In genomic region chr3:66221243-66221611, GRCm38 (mm10) we compare ENCODE assay signal across 9 mouse cellular contexts. TPM values are rescaled to one million over a fixed set of nuclear protein-coding genes. Genes with fewer than 3 reads are reported as not detected.
DNase-seq lines count a peak whose midpoint lies in the region; ATAC-seq lines count a peak whose summit lies in the region.
"Had no signal": no experiment of that assay in that cellular context is flagged by ENCODE, and none has a peak within 500 bp of the region (broad histone marks: within the 10 kb centered on the region; RNA-seq: fewer than 3 reads in every experiment).

No protein-coding gene starts in this region.

- peak overlapping the region; percentile 95 for H3K4me2 ChIP-seq in forebrain, embryonic 13.5 days
- H3K4me2 ChIP-seq in hindbrain, embryonic 15.5 days, result peak overlapping the region; percentile 94
- peak overlapping the region; percentile 53 for H3K4me2 ChIP-seq in liver, embryonic 16.5 days (ENCODE audit: low read depth, low read length)
- peak overlapping the region; percentile 99 for H3K4me2 ChIP-seq in stomach, embryonic 15.5 days

- H3K36me3 ChIP-seq in forebrain, embryonic 13.5 days (ENCODE audit: poor library complexity, severe bottlenecking), result no peaks in the 10 kb centered on the region
- H3K36me3 ChIP-seq in hindbrain, embryonic 15.5 days, result no peaks in the 10 kb centered on the region
- no peaks in the 10 kb centered on the region for H3K36me3 ChIP-seq in liver, embryonic 16.5 days (ENCODE audit: control insufficient read depth, insufficient read depth)
- no peaks in the 10 kb centered on the region for H3K36me3 ChIP-seq in stomach, embryonic 15.5 days
- H3K36me3 ChIP-seq: G1E had no signal

- peak; percentile 11 to 42 for DNase-seq in layer of hippocampus, postnatal 10 days (ENCODE audit: low spot score in 2 of 2)
- no peak for DNase-seq in layer of hippocampus, adult 9-10 months (ENCODE audit: low spot score)
- no peak for DNase-seq in adrenal gland, postnatal 36 days
- no peak for DNase-seq in left cerebral cortex, postnatal 36 days (ENCODE audit: low spot score in 2 of 2)

- H3K27ac ChIP-seq in forebrain, embryonic 13.5 days, result no peak overlapping the region
- H3K27ac ChIP-seq in hindbrain, embryonic 15.5 days (replicated peaks), result no peak overlapping the region
- no peak overlapping the region for H3K27ac ChIP-seq in liver, embryonic 16.5 days (ENCODE audit: low read length)
- no peak overlapping the region for H3K27ac ChIP-seq in stomach, embryonic 15.5 days

- no peaks in the 10 kb centered on the region for H3K9me3 ChIP-seq in forebrain, embryonic 13.5 days (replicated peaks)
- no peaks in the 10 kb centered on the region for H3K9me3 ChIP-seq in hindbrain, embryonic 15.5 days
- no peaks in the 10 kb centered on the region for H3K9me3 ChIP-seq in liver, embryonic 16.5 days (replicated peaks; ENCODE audit: control insufficient read depth, low read length)
- no peaks in the 10 kb centered on the region for H3K9me3 ChIP-seq in stomach, embryonic 15.5 days
- H3K9me3 ChIP-seq: G1E had no signal

- peaks cover 10% of the 10 kb centered on the region; the same call in 1 of the 2 replicates for H3K27me3 ChIP-seq in forebrain, embryonic 13.5 days
- H3K27me3 ChIP-seq in hindbrain, embryonic 15.5 days, result peaks cover 9% of the 10 kb centered on the region; the same call in 1 of the 2 replicates
- H3K27me3 ChIP-seq in liver, embryonic 16.5 days (ENCODE audit: control insufficient read depth, insufficient read depth, low read depth, low read length), result peaks cover 24% of the 10 kb centered on the region
- H3K27me3 ChIP-seq in stomach, embryonic 15.5 days (replicated peaks), result peaks cover 8% of the 10 kb centered on the region

- H3K9ac ChIP-seq in forebrain, embryonic 13.5 days, result peak overlapping the region; percentile 77
- peak overlapping the region; percentile 54; the same call in 1 of the 2 replicates for H3K9ac ChIP-seq in hindbrain, embryonic 15.5 days
- H3K9ac ChIP-seq in liver, embryonic 16.5 days (ENCODE audit: low read depth, low read length), result no peak overlapping the region
- H3K9ac ChIP-seq in stomach, embryonic 15.5 days, result no peak overlapping the region

- H3K4me3 ChIP-seq in forebrain, embryonic 13.5 days, result peak overlapping the region; percentile 63
- peak overlapping the region; percentile 51 for H3K4me3 ChIP-seq in hindbrain, embryonic 15.5 days
- H3K4me3 ChIP-seq in liver, embryonic 16.5 days (ENCODE audit: low read depth, low read length), result peak overlapping the region; percentile 48
- H3K4me3 ChIP-seq in stomach, embryonic 15.5 days (replicated peaks), result peak overlapping the region; percentile 54

- intact Hi-C loops in left cerebral cortex, postnatal 36 days (cut with DNase I), result loop anchor here (5.0 kb wide), 1 partner anchor 219 kb away; no protein-coding TSS in a partner anchor

- peaks cover 18% of the 10 kb centered on the region; the same call in 1 of the 2 replicates for H3K4me1 ChIP-seq in forebrain, embryonic 13.5 days
- peaks cover 12% of the 10 kb centered on the region; the same call in 1 of the 2 replicates for H3K4me1 ChIP-seq in hindbrain, embryonic 15.5 days (replicated peaks)
- no peaks in the 10 kb centered on the region; the same call in 1 of the 2 replicates for H3K4me1 ChIP-seq in liver, embryonic 16.5 days (ENCODE audit: control insufficient read depth, low read depth, low read length)
- peaks cover 8% of the 10 kb centered on the region; the same call in 1 of the 2 replicates for H3K4me1 ChIP-seq in stomach, embryonic 15.5 days

- peak; percentile 39 for ATAC-seq in forebrain, embryonic 13.5 days
- ATAC-seq in hindbrain, embryonic 15.5 days (ENCODE audit: low FRiP score, low read depth), result peak; percentile 42
- ATAC-seq in liver, embryonic 16.5 days (ENCODE audit: low read depth), result no peak
- ATAC-seq in stomach, embryonic 15.5 days (ENCODE audit: insufficient read depth, low FRiP score, low read depth), result no peak

- WGBS in forebrain, embryonic 13.5 days, result under 1% methylated on average over 11 of the region's 11 CpGs
- WGBS in hindbrain, embryonic 15.5 days, result 2% methylated on average over 11 of the region's 11 CpGs
- WGBS in liver, embryonic 16.5 days (ENCODE audit: insufficient replicate concordance), result 3% methylated on average over 11 of the region's 11 CpGs
- 6% methylated on average over 11 of the region's 11 CpGs for WGBS in stomach, embryonic 15.5 days

RNA-seq across cellular contexts. Expression of gene Ptx3, which starts 1.5 kb away (rescaled TPM):
- total RNA-seq in layer of hippocampus, postnatal 10 days (2021), result 1 to 10 TPM; 8.3 to 9.8 TPM
- polyA plus RNA-seq in forebrain, embryonic 13.5 days (2015; fragmentation: Nextera tagmentation; extraction: Ambion mirVana), result 22.6 and 24.5 TPM in 2 replicates
- 4.9 and 5.3 TPM in 2 replicates for polyA plus RNA-seq in hindbrain, embryonic 15.5 days (2015; fragmentation: Nextera tagmentation; extraction: Ambion mirVana)
- polyA plus RNA-seq in liver, embryonic 16.5 days (2015; fragmentation: Nextera tagmentation; extraction: Ambion mirVana), result 0.07 TPM in 1 of 2 replicates, not detected in the other
- polyA plus RNA-seq in stomach, embryonic 15.5 days (2015; fragmentation: Nextera tagmentation; extraction: Ambion mirVana), result 4.8 and 4.9 TPM in 2 replicates
- total RNA-seq in adrenal gland, postnatal 36 days (2021), result under 1 TPM; 0.23 to 0.53 TPM
- under 1 TPM; 0.20 to 0.54 TPM for total RNA-seq in left cerebral cortex, postnatal 36 days (2021)
- polyA plus RNA-seq: G1E had no signal

Comparison
In these comparisons a context has a peak if more than half of its experiments do, and no peak if none do; other contexts are left out.
1. DNase-seq: peak in layer of hippocampus, postnatal 10 days (2 of 2); none in layer of hippocampus, adult 9-10 months (single experiment), adrenal gland, postnatal 36 days (0 of 2) and left cerebral cortex, postnatal 36 days (0 of 2).
2. ATAC-seq: peak in forebrain, embryonic 13.5 days (single experiment) and hindbrain, embryonic 15.5 days (single experiment); none in liver, embryonic 16.5 days (single experiment) and stomach, embryonic 15.5 days (single experiment).
3. H3K9ac ChIP-seq: peak in forebrain, embryonic 13.5 days (single experiment) and hindbrain, embryonic 15.5 days (single experiment); none in liver, embryonic 16.5 days (single experiment) and stomach, embryonic 15.5 days (single experiment).
4. Peak in every context shown above with its lines, with median percentiles within 50 percentile points of each other: H3K4me2 ChIP-seq and H3K4me3 ChIP-seq.